Mouse (Mus musculus): ENCODE measurements at regions not wholly inside any gene's neighbourhood (a gene's known extent, or its start where the extent isn't known, plus 50 kb on each side); places are given as distances from the start of the nearest gene placed in this dataset.

GRCm38 (mm10) chr10:24380478-24381273 is 157.4 kb downstream of the Moxd1 start:
- Histone ChIP-seq H3K9ac (ENCODE audit: low read depth, low read length) (no peak overlapping the region), H3K4me3 (ENCODE audit: low read depth, low read length) (no peak overlapping the region), H3K9me3 (ENCODE audit: control insufficient read depth) (no peaks in the 10 kb centered on the region), H3K4me1 (replicated peaks; ENCODE audit: control insufficient read depth, insufficient read depth, low read length) (no peaks in the 10 kb centered on the region), H3K36me3 (ENCODE audit: control insufficient read depth, insufficient read depth) (no peaks in the 10 kb centered on the region), H3K27ac (ENCODE audit: low read depth, low read length) (no peak overlapping the region), H3K4me2 (replicated peaks; ENCODE audit: low read depth) (no peak overlapping the region), H3K27me3 (replicated peaks; ENCODE audit: control insufficient read depth, insufficient read depth, low read length) (no peaks in the 10 kb centered on the region)
- 53% methylated on average over 4 of the region's 4 CpGs for WGBS
- no peak for ATAC-seq
- TF ChIP-seq CTCF (IDR thresholded peaks at IDR 0.05; ENCODE audit: low read depth) = no peak

- Histone ChIP-seq H3K27me3 (replicated peaks; ENCODE audit: control insufficient read depth, insufficient read depth, low read length) (no peaks in the 10 kb centered on the region), H3K4me2 (replicated peaks; ENCODE audit: low read depth) (no peak overlapping the region), H3K27ac (ENCODE audit: low read depth, low read length) (no peak overlapping the region), H3K4me3 (ENCODE audit: low read depth, low read length) (no peak overlapping the region), H3K4me1 (replicated peaks; ENCODE audit: control insufficient read depth, insufficient read depth, low read length) (no peaks in the 10 kb centered on the region), H3K9ac (ENCODE audit: low read depth, low read length) (no peak overlapping the region), H3K9me3 (ENCODE audit: control insufficient read depth) (no peaks in the 10 kb centered on the region), H3K36me3 (ENCODE audit: control insufficient read depth, insufficient read depth) (no peaks in the 10 kb centered on the region)
- no peak for ATAC-seq
- TF ChIP-seq CTCF (IDR thresholded peaks at IDR 0.05; ENCODE audit: low read depth) = peak; percentile 77
- WGBS = 31% methylated on average over 4 of the region's 4 CpGs
Measured at GRCm38 (mm10) chr10:24381917-24382316, 158.6 kb downstream of the Moxd1 start.

DNA sequence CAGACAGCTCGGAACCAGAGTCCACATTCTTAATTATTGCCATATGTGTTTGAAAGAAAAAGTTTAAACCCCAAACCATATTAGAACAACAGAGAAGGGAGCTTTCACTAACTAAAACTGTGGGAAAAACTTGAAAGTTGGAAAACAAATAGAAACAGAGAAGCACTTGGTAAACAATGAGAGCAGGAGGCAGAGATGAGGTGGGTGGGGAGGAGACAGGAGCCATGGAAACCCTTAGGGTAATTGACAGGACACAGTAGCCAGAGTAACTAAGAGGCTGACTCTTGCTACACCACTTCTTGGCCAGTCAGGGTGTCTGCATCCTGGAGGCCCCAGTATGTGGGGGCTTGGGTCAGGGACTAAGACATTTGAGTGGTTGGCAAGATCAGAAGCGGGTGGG is 160.7 kb downstream of the Moxd1 start:
- H3K9me3 ChIP-seq (ENCODE audit: control insufficient read depth) = no peaks in the 10 kb centered on the region
- TF ChIP-seq CTCF (IDR thresholded peaks at IDR 0.05; ENCODE audit: low read depth) = no peak
- H3K36me3 ChIP-seq (ENCODE audit: control insufficient read depth, insufficient read depth) = no peaks in the 10 kb centered on the region
- no peak overlapping the region for H3K27ac ChIP-seq (ENCODE audit: low read depth, low read length)
- no peak overlapping the region for H3K9ac ChIP-seq (ENCODE audit: low read depth, low read length)
- H3K4me1 ChIP-seq (replicated peaks; ENCODE audit: control insufficient read depth, insufficient read depth, low read length) = no peaks in the 10 kb centered on the region
- H3K4me3 ChIP-seq (ENCODE audit: low read depth, low read length) = no peak overlapping the region
- 81% methylated on average over 2 of the region's 2 CpGs for WGBS
- H3K4me2 ChIP-seq (replicated peaks; ENCODE audit: low read depth) = no peak overlapping the region
- no peaks in the 10 kb centered on the region for H3K27me3 ChIP-seq (replicated peaks; ENCODE audit: control insufficient read depth, insufficient read depth, low read length)
- ATAC-seq = no peak

DNA sequence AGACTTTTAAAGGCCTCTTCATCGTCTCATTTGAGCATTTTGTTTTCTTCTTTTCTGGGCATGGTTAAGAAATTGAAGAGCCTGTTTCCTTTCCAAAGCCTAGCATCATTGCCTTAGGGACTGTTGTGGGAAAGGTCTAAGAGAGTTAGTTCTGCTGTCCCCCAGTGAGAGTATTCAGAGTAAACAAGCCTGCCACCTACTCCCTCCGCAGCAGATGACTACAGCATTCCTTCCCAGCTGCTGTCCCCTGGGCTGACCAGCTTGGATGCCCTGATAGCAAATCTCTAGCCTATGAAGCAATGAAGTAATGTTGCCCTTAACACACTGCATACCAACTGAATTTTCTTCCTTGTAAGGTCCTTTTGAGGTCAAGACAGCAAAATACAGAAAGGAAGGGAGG is 164.9 kb downstream of the Moxd1 start:
- Histone ChIP-seq H3K36me3 (ENCODE audit: control insufficient read depth, insufficient read depth) (no peaks in the 10 kb centered on the region), H3K9me3 (ENCODE audit: control insufficient read depth) (no peaks in the 10 kb centered on the region), H3K27ac (ENCODE audit: low read depth, low read length) (no peak overlapping the region), H3K9ac (ENCODE audit: low read depth, low read length) (no peak overlapping the region), H3K4me2 (replicated peaks; ENCODE audit: low read depth) (no peak overlapping the region), H3K4me3 (ENCODE audit: low read depth, low read length) (no peak overlapping the region), H3K27me3 (replicated peaks; ENCODE audit: control insufficient read depth, insufficient read depth, low read length) (no peaks in the 10 kb centered on the region), H3K4me1 (replicated peaks; ENCODE audit: control insufficient read depth, insufficient read depth, low read length) (no peaks in the 10 kb centered on the region)
- ATAC-seq = no peak
- WGBS = 40% methylated on average over 2 of the region's 2 CpGs
- TF ChIP-seq CTCF (IDR thresholded peaks at IDR 0.05; ENCODE audit: low read depth) = no peak

DNA sequence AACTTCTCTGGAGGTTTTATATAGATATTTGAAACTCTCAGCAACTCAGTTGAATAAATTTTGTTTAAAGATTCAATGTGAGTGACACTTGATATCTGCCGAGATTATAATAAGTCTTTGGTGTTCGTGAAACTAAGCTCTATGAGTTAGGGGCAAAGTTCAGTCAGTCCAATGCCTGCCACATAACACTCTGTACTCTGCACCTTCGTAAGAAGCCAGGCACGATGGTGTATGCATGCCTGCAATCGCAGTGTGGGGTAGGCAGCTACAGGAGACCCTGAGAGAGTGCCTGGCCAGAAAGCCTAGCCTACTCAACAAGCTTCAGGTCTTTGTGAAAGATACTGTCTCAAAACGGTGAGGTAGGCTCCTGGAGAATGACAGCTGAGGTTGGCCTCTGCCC is 167.7 kb downstream of the Moxd1 start:
- no peak for TF ChIP-seq CTCF (IDR thresholded peaks at IDR 0.05; ENCODE audit: low read depth)
- Histone ChIP-seq H3K4me1 (replicated peaks; ENCODE audit: control insufficient read depth, insufficient read depth, low read length) (0 out of 2 replicates have a peak, but pooled peaks cover 2% of the 10 kb centered on the region), H3K36me3 (ENCODE audit: control insufficient read depth, insufficient read depth) (no peaks in the 10 kb centered on the region), H3K27ac (ENCODE audit: low read depth, low read length) (no peak overlapping the region; the same call in 1 of the 2 replicates), H3K4me2 (replicated peaks; ENCODE audit: low read depth) (no peak overlapping the region; the same call in 1 of the 2 replicates), H3K4me3 (ENCODE audit: low read depth, low read length) (no peak overlapping the region), H3K27me3 (replicated peaks; ENCODE audit: control insufficient read depth, insufficient read depth, low read length) (no peaks in the 10 kb centered on the region), H3K9ac (ENCODE audit: low read depth, low read length) (no peak overlapping the region), H3K9me3 (ENCODE audit: control insufficient read depth) (no peaks in the 10 kb centered on the region)
- WGBS = 45% methylated on average over 6 of the region's 6 CpGs
- ATAC-seq = peak; percentile 73

GRCm38 (mm10) chr10:24392066-24392465 is 168.7 kb downstream of the Moxd1 start:
- WGBS = 63% methylated on average over 3 of the region's 3 CpGs
- 0 out of 2 replicates have a peak, but pooled peaks have one; percentile 1 for TF ChIP-seq CTCF (IDR thresholded peaks at IDR 0.05; ENCODE audit: low read depth)
- Histone ChIP-seq H3K4me2 (replicated peaks; ENCODE audit: low read depth) (no peak overlapping the region), H3K27ac (ENCODE audit: low read depth, low read length) (no peak overlapping the region), H3K9ac (ENCODE audit: low read depth, low read length) (no peak overlapping the region), H3K27me3 (replicated peaks; ENCODE audit: control insufficient read depth, insufficient read depth, low read length) (no peaks in the 10 kb centered on the region), H3K4me3 (ENCODE audit: low read depth, low read length) (no peak overlapping the region), H3K9me3 (ENCODE audit: control insufficient read depth) (no peaks in the 10 kb centered on the region), H3K36me3 (ENCODE audit: control insufficient read depth, insufficient read depth) (no peaks in the 10 kb centered on the region), H3K4me1 (replicated peaks; ENCODE audit: control insufficient read depth, insufficient read depth, low read length) (0 out of 2 replicates have a peak, but pooled peaks cover 2% of the 10 kb centered on the region)
- no peak for ATAC-seq
